Mouse (Mus musculus) urinary bladder, adult 2 months (tissue): ENCODE measurements around the gene Dvl3. TPM values are rescaled to one million over a fixed set of nuclear protein-coding genes. Genes with fewer than 3 reads are reported as not detected.

Experiments used
- DNase-seq: peaks from one replicate; pipeline ENCODE4 v3.0.0; 2022; ENCODE audit warnings: low spot score
- polyA plus RNA-seq: library from polyadenylated mRNA; depleted of rRNA; stranded (reverse); fragments of >200 nt; gene quantifications from 2 replicates; pipeline ENCODE4 v1.2.3, GENCODE M21; 2012; rRNA removed

The Dvl3 gene
- polyA plus RNA-seq, 1 experiment, result 22.5 TPM

DNA sequence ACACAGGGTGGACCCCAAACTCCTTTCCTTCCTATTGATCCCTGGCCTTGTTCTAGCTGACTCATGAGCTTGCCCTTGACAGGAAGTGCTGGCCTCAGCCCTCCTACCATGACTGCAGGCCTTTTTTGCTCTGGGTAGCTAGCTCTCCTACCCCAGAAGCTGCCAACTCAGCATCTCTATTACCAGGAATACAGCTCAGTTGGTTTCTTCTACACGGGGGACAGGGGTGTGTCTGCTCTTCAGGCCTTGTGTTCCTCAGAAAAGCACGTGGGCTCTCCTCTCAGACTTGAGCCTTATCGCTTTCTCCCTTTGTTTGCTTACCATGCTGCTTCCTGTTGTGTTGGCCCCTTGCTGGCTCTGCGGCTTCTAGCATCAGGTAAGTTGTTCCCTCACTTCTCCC lies 23.7 kb downstream of the Dvl3 start:
- no peak for DNase-seq

- DNase-seq, result no peak
Measured at GRCm38 (mm10) chr16:20545696-20546095, 28.9 kb downstream of the Dvl3 start.

DNA sequence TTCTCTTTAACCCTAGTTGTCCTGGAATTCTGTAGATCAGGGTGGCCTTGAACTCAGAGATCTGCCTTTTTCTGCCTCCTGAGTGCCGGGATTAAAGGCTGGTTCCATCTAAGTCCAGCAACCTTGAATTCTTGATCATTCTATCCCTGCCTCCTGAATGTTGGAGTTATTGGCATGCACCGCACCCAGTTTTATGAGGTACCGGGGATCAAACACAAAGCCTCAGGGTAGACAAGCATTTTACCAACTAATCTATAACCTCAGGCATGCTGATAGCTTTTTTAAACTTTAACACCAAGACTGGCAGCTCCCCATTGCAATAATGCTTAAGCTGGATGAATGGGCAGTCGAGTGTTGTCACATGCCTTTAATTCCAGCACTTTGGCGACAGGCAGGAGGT lies 30.6 kb downstream of the Dvl3 start:
- DNase-seq, result no peak

DNA sequence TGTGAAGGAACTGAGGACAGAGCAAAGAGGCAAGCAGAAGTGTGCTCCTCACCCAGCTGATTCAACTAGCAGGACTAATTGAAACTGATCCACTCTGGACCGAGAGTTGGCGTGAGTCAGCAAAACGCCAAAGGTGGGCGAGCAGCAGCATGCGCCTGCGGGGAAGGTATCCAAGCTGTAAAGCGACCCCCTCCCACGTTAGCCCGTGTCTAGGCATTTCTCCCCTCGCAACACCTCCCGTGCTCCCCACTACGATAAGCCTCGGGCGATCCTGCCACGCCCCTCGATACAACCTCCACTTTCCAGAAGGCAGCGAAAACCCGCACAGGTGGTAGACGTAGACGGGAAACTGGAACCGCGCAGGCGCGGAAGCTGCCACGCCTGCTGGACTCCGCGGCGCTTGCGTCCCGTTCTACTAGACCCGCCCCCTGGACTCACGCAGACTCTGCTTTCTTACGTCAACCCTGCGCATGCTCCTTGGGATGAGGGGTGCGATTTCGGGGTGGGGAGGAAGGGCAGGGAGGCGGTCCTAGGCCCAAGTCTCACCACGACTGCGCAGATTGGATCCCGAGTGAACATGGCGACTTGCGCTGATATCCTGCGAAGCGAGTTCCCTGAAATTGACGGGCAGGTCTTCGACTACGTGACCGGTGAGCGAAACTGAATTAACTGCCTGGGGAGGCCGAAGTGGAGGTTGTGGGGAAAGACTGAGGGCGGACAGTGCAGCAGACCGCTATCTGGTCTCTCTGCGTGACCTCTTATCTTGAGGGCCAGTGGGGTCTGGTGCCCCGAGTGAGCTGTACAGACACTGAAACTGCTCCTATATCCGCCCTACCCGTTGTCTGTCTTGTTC lies 31.5 kb downstream of the Dvl3 start, which contains the start of gene Abcf3:
TSS of gene Abcf3 (plus strand) at position 482 of the 853 bp plus-strand sequence.
- DNase-seq, result peak; percentile 86

- no peak for DNase-seq
Measured at GRCm38 (mm10) chr16:20549161-20549560, 32.4 kb downstream of the Dvl3 start.

GRCm38 (mm10) chr16:20551691-20552090 lies 34.9 kb downstream of the Dvl3 start:
- no peak for DNase-seq

DNA sequence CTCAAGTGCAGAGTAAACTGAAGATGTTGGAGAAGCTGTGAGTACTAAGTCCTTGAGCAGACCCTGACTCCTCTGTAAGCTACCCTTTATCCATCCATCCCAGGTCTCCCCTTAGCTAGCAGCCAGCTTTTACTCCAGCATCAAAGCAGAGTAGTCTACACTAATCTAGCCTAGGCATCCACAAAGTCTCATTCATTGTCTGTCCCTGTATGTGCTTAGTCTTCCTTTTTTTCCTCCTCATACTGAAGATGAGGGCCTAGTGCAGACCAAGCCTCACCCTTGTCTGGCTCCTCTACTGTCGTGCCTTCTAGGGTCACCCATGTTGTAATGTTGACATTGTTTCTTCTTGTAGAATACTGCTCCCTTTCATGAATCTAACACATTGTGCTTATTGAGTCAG lies 35.8 kb downstream of the Dvl3 start:
- no peak for DNase-seq

DNA sequence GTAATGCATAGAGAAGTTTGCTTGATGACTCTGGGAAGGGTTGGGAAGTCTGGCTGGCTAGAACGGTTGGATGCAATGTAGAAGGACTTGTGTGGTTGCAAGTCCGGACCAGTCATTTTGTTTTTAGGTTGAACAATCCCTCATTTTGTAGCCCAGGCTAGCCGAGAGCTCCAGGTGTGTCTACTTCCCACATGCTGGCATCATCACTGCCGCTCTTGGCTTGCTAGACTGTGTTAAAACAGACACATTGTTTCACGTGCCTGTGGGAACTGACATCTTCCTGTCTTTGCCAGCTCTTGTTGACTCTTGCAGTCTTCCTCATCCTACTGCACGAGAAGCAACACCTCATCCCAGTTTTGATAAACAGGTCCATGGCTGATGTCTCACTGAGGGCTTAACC lies 38.2 kb downstream of the Dvl3 start:
- no peak for DNase-seq

DNA sequence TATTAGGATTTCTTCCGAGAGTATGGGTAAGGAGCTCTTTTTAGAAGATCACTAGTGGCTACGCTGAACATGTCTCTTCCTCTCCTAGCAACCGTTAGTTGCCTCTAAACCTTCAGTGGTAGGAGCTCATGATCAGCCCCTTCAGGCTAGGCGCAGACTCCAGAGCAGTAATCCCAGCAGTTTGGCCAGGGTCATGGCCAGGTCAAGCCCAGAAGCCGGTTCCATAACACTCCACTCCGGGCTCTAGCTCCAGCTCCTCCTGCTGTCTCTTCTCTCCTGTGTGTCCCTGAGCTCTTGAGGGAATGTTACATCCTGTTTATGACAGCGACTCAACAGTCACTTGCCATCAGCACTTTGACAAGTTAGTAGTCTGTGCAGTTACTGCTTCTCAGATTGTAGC lies 40.6 kb downstream of the Dvl3 start:
- DNase-seq, result no peak

DNA sequence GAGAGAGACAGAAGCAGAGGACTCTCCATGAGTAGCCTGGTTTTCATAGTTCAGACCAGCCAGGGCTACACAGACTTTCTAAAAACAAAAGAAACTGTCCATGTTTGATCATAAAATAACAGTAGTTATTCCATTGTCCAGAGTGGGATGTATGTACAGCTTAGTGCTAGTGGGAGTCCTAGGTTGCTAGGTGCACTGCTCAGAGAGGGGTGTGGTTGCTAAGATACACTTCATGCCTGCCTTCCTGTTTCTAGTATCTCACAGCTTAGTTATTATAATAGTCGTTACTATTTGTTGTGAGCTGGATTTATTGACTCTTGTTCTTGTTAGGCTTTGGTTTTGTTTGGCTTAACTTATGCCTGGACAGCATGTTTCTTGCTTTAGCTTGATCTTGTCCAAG lies 48.3 kb downstream of the Dvl3 start:
- DNase-seq, result no peak

Other genes with a start within 250 kb of the Dvl3 start
- 70.4 and 71.6 TPM in 2 replicates for gene Parl, start 214.6 kb upstream of the Dvl3 start, polyA plus RNA-seq
- gene Cyp2ab1, start 191.6 kb upstream of the Dvl3 start, polyA plus RNA-seq, result 0.41 and 0.62 TPM in 2 replicates
- 128 and 170 TPM in 2 replicates for gene Abcc5, start 90.6 kb upstream of the Dvl3 start, polyA plus RNA-seq
- 33.2 and 34.2 TPM in 2 replicates for gene Eif2b5, start 18.2 kb upstream of the Dvl3 start, polyA plus RNA-seq
- gene Ap2m1, start 18.5 kb downstream of the Dvl3 start, polyA plus RNA-seq, result 411 and 488 TPM in 2 replicates
- gene Abcf3, start 31.6 kb downstream of the Dvl3 start, polyA plus RNA-seq, result 40.8 and 41.5 TPM in 2 replicates
- gene Vwa5b2, start 72.5 kb downstream of the Dvl3 start, polyA plus RNA-seq, result 4.1 and 7.0 TPM in 2 replicates
- gene Eef1akmt4, start 94.6 kb downstream of the Dvl3 start, polyA plus RNA-seq, result 7.5 and 10.4 TPM in 2 replicates
- not detected in 2 replicates for gene Gm49333, start 94.6 kb downstream of the Dvl3 start, polyA plus RNA-seq
- gene Alg3, start 94.8 kb downstream of the Dvl3 start, polyA plus RNA-seq, result 12.4 and 16.1 TPM in 2 replicates
- gene Camk2n2, start 104.3 kb downstream of the Dvl3 start, polyA plus RNA-seq, result 1.8 and 1.9 TPM in 2 replicates
- gene Ece2, start 112.8 kb downstream of the Dvl3 start, polyA plus RNA-seq, result 2.1 and 2.5 TPM in 2 replicates
- 126 and 133 TPM in 2 replicates for gene Psmd2, start 134.7 kb downstream of the Dvl3 start, polyA plus RNA-seq
- gene Eif4g1, start 151.3 kb downstream of the Dvl3 start, polyA plus RNA-seq, result 199 and 209 TPM in 2 replicates
- gene Fam131a, start 176.3 kb downstream of the Dvl3 start, polyA plus RNA-seq, result 14.4 and 18.1 TPM in 2 replicates
- gene Polr2h, start 200.7 kb downstream of the Dvl3 start, polyA plus RNA-seq, result 36.3 and 40.9 TPM in 2 replicates
- gene Clcn2, start 200.8 kb downstream of the Dvl3 start, polyA plus RNA-seq, result 12.8 and 14.0 TPM in 2 replicates
- 18.1 and 18.5 TPM in 2 replicates for gene Chrd, start 216.1 kb downstream of the Dvl3 start, polyA plus RNA-seq
- gene Thpo, start 217.5 kb downstream of the Dvl3 start, polyA plus RNA-seq, result 3.0 and 3.4 TPM in 2 replicates